Mouse (Mus musculus) hindbrain, postnatal 0 days (tissue): ENCODE data around the gene Olfr223. TPM values are rescaled to one million over a fixed set of nuclear protein-coding genes. Genes with fewer than 3 reads are reported as not detected.
"Not testable (repeated sequence)": the region's sequence is repeated elsewhere in the genome, so short reads cannot be mapped to it uniquely, and the experiment has no call there.

Experiments used
- ATAC-seq: fragments of 200-750 bp; cut with Nextera tagmentation; 2 replicates; pipeline ENCODE4 v1.8.0; 2017; ENCODE audit warnings: mild to moderate bottlenecking, moderate TSS enrichment, moderate library complexity
- DNase-seq: peaks from one replicate; pipeline ENCODE4 v3.0.0-alpha.2; 2015; ENCODE audit warnings: low spot score
- H3K27ac ChIP-seq: fragments of 300-500 bp; sonication (generic); 2 replicates; pipeline ENCODE4 v1.5.1; 2014; ENCODE audit warnings: mild to moderate bottlenecking
- H3K27me3 ChIP-seq: fragments of 300-500 bp; sonication (generic); 2 replicates; pipeline ENCODE4 v1.6.1; 2014; ENCODE audit warnings: low read length, mixed read lengths; ENCODE audit not compliant: insufficient read depth
- H3K36me3 ChIP-seq: fragments of 300-500 bp; sonication (generic); 2 replicates; pipeline ENCODE4 v1.6.1; 2014; ENCODE audit warnings: low read length, mixed read lengths; ENCODE audit not compliant: insufficient read depth
- H3K4me1 ChIP-seq: fragments of 300-500 bp; sonication (generic); 2 replicates; pipeline ENCODE4 v1.6.1; 2014; ENCODE audit warnings: antibody characterized with exemption, low read length, mixed read lengths; ENCODE audit not compliant: insufficient read depth
- H3K4me2 ChIP-seq: fragments of 300-500 bp; sonication (generic); 2 replicates; pipeline ENCODE4 v1.6.1; 2014; ENCODE audit warnings: low read depth, mild to moderate bottlenecking, low read length, moderate library complexity, mixed read lengths
- H3K4me3 ChIP-seq: fragments of 300-500 bp; sonication (generic); 2 replicates; pipeline ENCODE4 v1.5.1; 2014; ENCODE audit warnings: low read length
- H3K9ac ChIP-seq: fragments of 300-500 bp; sonication (generic); replicated peaks from 2 replicates; pipeline ENCODE4 v1.6.1; 2014; ENCODE audit warnings: mild to moderate bottlenecking, low read length, moderate library complexity, mixed read lengths
- H3K9me3 ChIP-seq: fragments of 300-500 bp; sonication (generic); 2 replicates; pipeline ENCODE4 v1.6.1; 2016; ENCODE audit warnings: low read length, mixed read lengths
- CTCF ChIP-seq: IDR thresholded peaks from 2 replicates; pipeline ENCODE4 v1.5.1; 2016; ENCODE audit warnings: antibody characterized with exemption, control low read depth, low read depth
- WGBS: fragments of 180-500 bp; shearing (Covaris S2); extraction: QIAGEN DNeasy Blood & Tissue Kit; methylation state at CpG from one replicate; pipeline ENCODE4 v1.1.7; 2014; 5-methylcytosine and 5-hydroxymethylcytosine counted together
- polyA plus RNA-seq: library from polyadenylated mRNA; unstranded; fragments of >200 nt; fragmentation: Nextera tagmentation; extraction: Ambion mirVana; gene quantifications from 2 replicates; pipeline ENCODE4 v1.2.1, GENCODE M21; 2015
- total RNA-seq: library from RNA; depleted of rRNA; stranded (reverse); fragments of >200 nt; gene quantifications from 2 replicates; pipeline ENCODE4 v1.2.3, GENCODE M21; 2014

Olfr223 gene
- total and polyA plus RNA-seq, 2 experiments from 2014 or later: not detected

DNA sequence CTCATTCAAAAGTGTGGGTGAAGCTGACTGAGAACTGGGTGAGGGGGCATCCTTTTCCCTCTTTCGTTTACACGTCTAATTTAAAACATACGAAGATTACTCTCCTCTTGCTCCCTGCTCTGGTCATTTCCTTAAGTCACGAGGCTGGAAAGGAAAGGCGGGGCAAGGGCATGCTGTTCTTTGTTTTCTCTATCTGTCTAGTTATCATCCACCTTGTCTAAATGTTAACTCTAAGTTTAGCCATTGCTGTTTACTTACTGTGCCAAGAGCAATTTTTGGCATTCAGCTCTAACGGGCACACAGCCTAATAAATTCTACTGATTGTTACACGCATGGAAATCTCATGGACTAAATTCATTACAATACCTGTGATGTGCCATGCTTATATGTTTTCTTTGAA lies 6.1 kb upstream of the Olfr223 start:
- ATAC-seq (no peak), DNase-seq (no peak)
- TF ChIP-seq CTCF: no peak
- H3K27ac ChIP-seq: no peak overlapping the region
- H3K9me3 ChIP-seq: no peaks in the 10 kb centered on the region
- no peak overlapping the region for H3K9ac ChIP-seq
- 77% methylated on average over 7 of the region's 7 CpGs for WGBS
- H3K4me1 ChIP-seq: no peaks in the 10 kb centered on the region
- no peaks in the 10 kb centered on the region for H3K36me3 ChIP-seq
- H3K27me3 ChIP-seq: no peaks in the 10 kb centered on the region
- no peak overlapping the region for H3K4me2 ChIP-seq
- no peak overlapping the region for H3K4me3 ChIP-seq

DNA sequence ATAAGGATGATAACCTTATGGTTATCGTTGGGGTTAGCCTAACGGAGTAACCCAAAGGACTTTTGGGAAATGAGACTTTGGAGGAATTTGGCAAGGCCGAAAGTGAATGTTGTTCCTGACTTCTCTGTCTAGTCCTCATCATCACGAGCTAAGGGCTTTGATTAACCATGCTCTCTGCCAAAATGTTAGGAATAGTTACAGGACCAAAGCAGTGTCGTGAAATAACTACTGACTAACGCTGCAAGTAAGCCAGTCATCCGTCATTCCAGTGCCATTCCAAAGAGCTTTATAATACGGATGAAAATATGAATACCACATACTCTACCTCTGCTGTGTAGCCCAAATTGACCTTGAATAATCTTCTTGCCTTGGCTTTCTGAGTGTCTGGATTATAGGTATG lies 3.9 kb upstream of the Olfr223 start:
- Histone ChIP-seq H3K9me3 (no peaks in the 10 kb centered on the region), H3K4me3 (no peak overlapping the region), H3K9ac (no peak overlapping the region), H3K27me3 (no peaks in the 10 kb centered on the region), H3K4me2 (no peak overlapping the region), H3K27ac (no peak overlapping the region), H3K4me1 (no peaks in the 10 kb centered on the region), H3K36me3 (no peaks in the 10 kb centered on the region)
- no peak for ATAC-seq
- 88% methylated on average over 8 of the region's 8 CpGs for WGBS
- no peak for DNase-seq
- TF ChIP-seq CTCF: no peak

DNA sequence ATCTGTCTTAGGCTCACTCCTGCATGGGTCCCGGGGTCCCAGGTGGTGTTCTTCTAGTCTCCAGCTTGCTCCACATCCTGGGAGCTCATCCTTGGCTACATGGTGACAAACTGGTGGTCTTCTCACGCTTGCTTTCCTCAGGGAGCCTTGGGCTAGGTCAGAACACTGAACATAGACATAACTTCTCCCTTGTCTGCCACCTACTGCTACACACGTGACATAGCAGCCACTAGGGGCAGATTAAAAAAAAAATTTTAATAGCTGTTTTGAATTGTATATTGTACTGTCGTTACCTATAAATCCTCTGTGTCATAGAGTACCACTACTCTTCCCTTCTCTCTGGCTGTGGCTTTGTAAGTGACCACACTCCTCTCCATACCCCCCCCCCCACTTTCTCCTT lies 3.0 kb upstream of the Olfr223 start:
- WGBS: 46% methylated on average over 4 of the region's 4 CpGs

DNA sequence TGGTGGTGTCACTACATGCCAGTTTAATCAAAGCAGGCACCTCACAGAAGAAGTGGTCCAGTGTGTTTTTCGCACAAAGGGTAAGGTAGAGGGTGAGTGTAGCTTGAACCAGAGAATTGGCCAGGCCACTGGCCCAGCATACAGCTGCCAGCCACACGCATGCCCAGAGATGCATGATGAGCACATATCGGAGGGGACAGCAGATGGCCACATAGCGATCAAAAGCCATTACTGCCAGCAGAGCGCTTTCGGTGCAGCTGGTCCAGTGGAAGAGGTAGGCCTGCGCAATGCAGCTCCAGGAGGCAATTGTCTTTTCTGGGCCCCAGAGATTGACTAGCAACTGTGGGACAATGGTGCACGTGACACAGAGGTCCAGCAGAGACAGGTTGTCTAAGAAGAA lies 3.6 kb downstream of the Olfr223 start:
- Histone ChIP-seq H3K4me1 (no peaks in the 10 kb centered on the region), H3K4me2 (no peak overlapping the region), H3K9me3 (no peaks in the 10 kb centered on the region), H3K27ac (no peak overlapping the region), H3K4me3 (no peak overlapping the region), H3K36me3 (no peaks in the 10 kb centered on the region), H3K9ac (no peak overlapping the region), H3K27me3 (no peaks in the 10 kb centered on the region)
- TF ChIP-seq CTCF: no peak
- DNase-seq (peak; percentile 48), ATAC-seq (peak; percentile 62; the same call in 1 of the 2 replicates)
- WGBS: 61% methylated on average over 8 of the region's 8 CpGs

More for the DNA sequence above, 3.0 kb upstream of the Olfr223 start:
- peak; percentile 39 for TF ChIP-seq CTCF
- Histone ChIP-seq H3K4me1 (no peaks in the 10 kb centered on the region), H3K4me3 (no peak overlapping the region), H3K27me3 (no peaks in the 10 kb centered on the region), H3K36me3 (no peaks in the 10 kb centered on the region), H3K9me3 (no peaks in the 10 kb centered on the region), H3K9ac (no peak overlapping the region), H3K4me2 (no peak overlapping the region), H3K27ac (no peak overlapping the region)
- DNase-seq (no peak), ATAC-seq (no peak)

DNA sequence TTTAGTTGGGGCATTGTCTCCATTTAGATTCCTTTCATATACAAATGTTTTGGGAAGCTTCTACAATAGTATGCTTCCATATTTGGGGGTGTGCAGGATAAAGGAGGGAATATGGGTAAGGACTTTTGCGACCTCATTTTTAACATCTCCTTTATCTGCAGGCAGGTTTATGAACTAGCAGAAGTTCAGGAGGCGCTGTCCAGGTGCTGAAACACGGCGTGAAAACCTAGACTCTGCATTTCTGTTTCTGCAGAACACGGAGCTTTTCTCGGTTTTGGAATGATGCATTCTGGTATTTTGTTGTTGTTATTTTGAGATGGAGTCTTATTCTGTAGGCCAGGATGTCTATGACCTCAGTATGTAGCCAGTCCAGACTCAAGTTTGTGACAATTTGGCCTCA lies 8.6 kb downstream of the Olfr223 start:
- WGBS: 41% methylated on average over 6 of the region's 6 CpGs
- H3K4me1 ChIP-seq: no peaks in the 10 kb centered on the region
- H3K9me3 ChIP-seq: no peaks in the 10 kb centered on the region
- TF ChIP-seq CTCF: no peak
- no peak overlapping the region for H3K4me2 ChIP-seq
- H3K36me3 ChIP-seq: no peaks in the 10 kb centered on the region
- ATAC-seq: no peak
- no peak overlapping the region for H3K4me3 ChIP-seq
- H3K9ac ChIP-seq: no peak overlapping the region
- H3K27ac ChIP-seq: no peak overlapping the region
- DNase-seq: no peak
- no peaks in the 10 kb centered on the region for H3K27me3 ChIP-seq

DNA sequence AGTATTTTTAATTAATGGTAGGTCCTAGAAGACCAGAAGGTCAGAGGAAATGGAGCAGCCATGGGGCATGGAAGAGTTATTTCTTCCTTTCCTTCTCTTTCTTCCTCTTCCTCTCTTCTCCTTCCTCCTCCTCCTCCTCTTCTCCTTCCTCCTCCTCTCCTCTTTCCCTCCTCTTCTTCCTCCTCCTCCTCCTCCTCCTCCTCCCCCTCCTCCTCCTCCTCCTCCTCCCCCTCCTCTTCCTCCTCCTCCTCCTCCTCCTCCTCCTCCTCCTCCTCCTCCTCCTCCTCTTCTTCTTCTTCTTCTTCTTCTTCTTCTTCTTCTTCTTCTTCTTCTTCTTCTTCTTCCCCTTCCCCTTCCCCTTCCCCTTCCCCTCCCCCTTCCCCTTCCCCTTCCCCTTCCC lies 17.0 kb downstream of the Olfr223 start, which contains the start of gene Olfr222:
Gene Olfr222, minus strand, starts transcription at position 101 of the 400 bp plus-strand sequence.
- H3K9ac ChIP-seq, H3K9me3 ChIP-seq, H3K4me1 ChIP-seq, H3K4me2 ChIP-seq, DNase-seq, ATAC-seq, H3K27me3 ChIP-seq, H3K36me3 ChIP-seq, H3K4me3 ChIP-seq, H3K27ac ChIP-seq: not testable (repeated sequence)

DNA sequence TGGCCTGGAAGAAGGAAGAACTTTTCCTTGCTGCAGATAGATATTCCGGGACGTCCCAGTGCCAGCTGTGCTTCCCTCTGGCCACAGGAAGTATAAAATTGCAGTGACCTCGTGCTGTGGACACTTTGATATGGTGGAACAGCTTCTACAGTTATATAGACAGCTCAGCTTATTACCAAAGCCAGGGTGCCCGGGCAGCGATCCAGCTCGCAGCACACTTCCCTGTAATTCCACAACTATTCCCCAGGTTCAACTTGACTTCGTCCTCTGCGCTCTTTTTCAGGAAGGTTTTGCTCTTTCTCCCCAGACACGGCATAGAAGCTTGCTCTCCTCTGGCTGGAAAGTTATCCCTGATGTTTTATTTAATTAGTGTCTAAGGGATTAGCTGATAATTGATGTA lies 17.4 kb downstream of the Olfr223 start:
- Histone ChIP-seq H3K4me3 (no peak overlapping the region), H3K4me1 (no peaks in the 10 kb centered on the region), H3K4me2 (no peak overlapping the region), H3K9me3 (no peaks in the 10 kb centered on the region), H3K9ac (no peak overlapping the region), H3K36me3 (no peaks in the 10 kb centered on the region), H3K27ac (no peak overlapping the region), H3K27me3 (0 out of 2 replicates have a peak, but pooled peaks cover 4% of the 10 kb centered on the region)
- no peak for TF ChIP-seq CTCF
- no peak for DNase-seq
- 63% methylated on average over 9 of the region's 9 CpGs for WGBS
- no peak for ATAC-seq
